Mouse (Mus musculus) intestine, embryonic 15.5 days (tissue): ENCODE data around the gene Xlr4b. TPM values are rescaled to one million over a fixed set of nuclear protein-coding genes. Genes with fewer than 3 reads are reported as not detected.

ENCODE experiments used
- polyA plus RNA-seq: library from polyadenylated mRNA; unstranded; fragments of >200 nt; fragmentation: Nextera tagmentation; extraction: Ambion mirVana; gene quantifications from 2 replicates; pipeline ENCODE4 v1.2.1, GENCODE M21; 2015

Xlr4b gene
- polyA plus RNA-seq, 1 experiment from 2014 or later, result 1.0 TPM

Other genes starting within 250 kb of the Xlr4b start
- gene Zfp185, start 227.0 kb upstream of the Xlr4b start, polyA plus RNA-seq, result 6.8 and 6.9 TPM in 2 replicates
- 0.09 TPM in 1 of 2 replicates, not detected in the other for gene Pnma5, start 177.2 kb upstream of the Xlr4b start, polyA plus RNA-seq
- 0.16 TPM in 1 of 2 replicates, not detected in the other for gene Pnma3, start 149.5 kb upstream of the Xlr4b start, polyA plus RNA-seq
- gene Xlr4a, start 131.9 kb upstream of the Xlr4b start, polyA plus RNA-seq, result 2.3 and 2.4 TPM in 2 replicates
- 6.2 and 7.5 TPM in 2 replicates for gene Xlr3a, start 117.2 kb upstream of the Xlr4b start, polyA plus RNA-seq
- gene Gm14685, start 97.3 kb upstream of the Xlr4b start, polyA plus RNA-seq, result 0.13 and 0.24 TPM in 2 replicates
- gene Xlr5b, start 65.5 kb upstream of the Xlr4b start, polyA plus RNA-seq, result 0.24 TPM in 1 of 2 replicates, not detected in the other
- gene DXBay18, start 64.9 kb upstream of the Xlr4b start, polyA plus RNA-seq, result not detected in 2 replicates
- gene Spin2d, start 37.3 kb upstream of the Xlr4b start, polyA plus RNA-seq, result not detected in 2 replicates
- 9.0 and 9.8 TPM in 2 replicates for gene Xlr3b, start 22.1 kb upstream of the Xlr4b start, polyA plus RNA-seq
- gene F8a, start 14.0 kb downstream of the Xlr4b start, polyA plus RNA-seq, result 13.4 and 14.6 TPM in 2 replicates
- 0.84 and 0.91 TPM in 2 replicates for gene Xlr4c, start 28.8 kb downstream of the Xlr4b start, polyA plus RNA-seq
- gene Xlr3c, start 51.1 kb downstream of the Xlr4b start, polyA plus RNA-seq, result not detected in 2 replicates
- 0.50 TPM in 1 of 2 replicates, not detected in the other for gene Xlr5a, start 78.6 kb downstream of the Xlr4b start, polyA plus RNA-seq
- 0.19 and 0.29 TPM in 2 replicates for gene Xlr5c, start 78.6 kb downstream of the Xlr4b start, polyA plus RNA-seq
- not detected in 2 replicates for gene Gm45015, start 122.5 kb downstream of the Xlr4b start, polyA plus RNA-seq
- gene Zfp275, start 128.3 kb downstream of the Xlr4b start, polyA plus RNA-seq, result 9.9 and 10.2 TPM in 2 replicates
- gene Gm18336, start 184.4 kb downstream of the Xlr4b start, polyA plus RNA-seq, result not detected in 2 replicates
- 0.32 and 0.54 TPM in 2 replicates for gene Zfp92, start 196.8 kb downstream of the Xlr4b start, polyA plus RNA-seq
- gene Trex2, start 221.0 kb downstream of the Xlr4b start, polyA plus RNA-seq, result not detected in 2 replicates
- gene Haus7, start 244.7 kb downstream of the Xlr4b start, polyA plus RNA-seq, result 58.2 and 60.6 TPM in 2 replicates